Mouse (Mus musculus) CH12.LX (cell line): ENCODE data around the gene Tmem53. TPM values are rescaled to one million over a fixed set of nuclear protein-coding genes. Genes with fewer than 3 reads are reported as not detected.

Experiments
- DNase-seq: peaks from one replicate; pipeline ENCODE4 v3.0.0-alpha.2; 2013; ENCODE audit errors: extremely low read depth
- H3K27ac ChIP-seq: 2 replicates; pipeline ENCODE4 v1.5.1; 2012; ENCODE audit warnings: low read depth, mild to moderate bottlenecking, control low read depth, moderate library complexity; ENCODE audit not compliant: insufficient read depth
- H3K27me3 ChIP-seq: replicated peaks from 2 replicates; pipeline ENCODE3; 2012; ENCODE audit warnings: inconsistent platforms
- H3K36me3 ChIP-seq, 2 experiments: replicated peaks in 1 of 2; 2 replicates each; pipeline versions ENCODE3 to v1.6.1; 2012; ENCODE audit warnings: inconsistent platforms in 1 of 2, low read length in 1 of 2, mild to moderate bottlenecking in 1 of 2, mixed read lengths in 1 of 2, moderate library complexity in 1 of 2; ENCODE audit not compliant: control insufficient read depth in 1 of 2, insufficient read depth in 1 of 2
- H3K4me1 ChIP-seq, 2 experiments: 2 replicates each; pipeline ENCODE4 v1.6.1; 2012; ENCODE audit warnings: inconsistent platforms in 1 of 2, moderate library complexity in 1 of 2; ENCODE audit not compliant: insufficient read depth in 2 of 2, control insufficient read depth in 1 of 2
- H3K4me2 ChIP-seq: 2 replicates; pipeline ENCODE4 v1.6.1; 2012; ENCODE audit warnings: low read depth, mild to moderate bottlenecking, control low read depth; ENCODE audit not compliant: poor library complexity, insufficient read depth, severe bottlenecking
- H3K4me3 ChIP-seq, 3 experiments: fragments of 150-350 bp in 1 of 3; sonication (generic) in 1 of 3; replicated peaks in 1 of 3; 2 replicates each; pipeline versions ENCODE3 to v1.5.1; 2011 to 2012; ENCODE audit warnings: low read depth in 2 of 3, low read length in 2 of 3, mild to moderate bottlenecking in 2 of 3, moderate library complexity in 2 of 3, control low read depth in 1 of 3, improper control_type of control experiment in 1 of 3, inconsistent platforms in 1 of 3, mixed read lengths in 1 of 3; ENCODE audit not compliant: poor library complexity in 1 of 3
- H3K79me2 ChIP-seq: replicated peaks from 2 replicates; pipeline ENCODE4 v1.6.1; 2012; ENCODE audit warnings: mild to moderate bottlenecking, moderate library complexity; ENCODE audit not compliant: control insufficient read depth, poor library complexity, insufficient read depth, severe bottlenecking; ENCODE audit errors: extremely low read depth
- H3K9ac ChIP-seq: 2 replicates; pipeline ENCODE4 v1.6.1; 2012; ENCODE audit warnings: low read depth, mild to moderate bottlenecking, control low read depth, moderate library complexity; ENCODE audit not compliant: insufficient read depth
- H3K9me3 ChIP-seq: replicated peaks from 2 replicates; pipeline ENCODE3; 2012; ENCODE audit warnings: low read length, inconsistent platforms, mixed read lengths
- CHD1 ChIP-seq: IDR thresholded peaks from 2 replicates; pipeline ENCODE4 v1.6.1; 2012; ENCODE audit warnings: low read depth, low read length, improper control_type of control experiment, inconsistent platforms
- CTCF ChIP-seq, 2 experiments: IDR thresholded peaks in 1 of 2; conservative IDR thresholded peaks in 1 of 2; 2 replicates each; pipeline ENCODE4 v1.5.1; 2011 to 2012; ENCODE audit warnings: low read depth in 2 of 2, low read length in 2 of 2, improper control_type of control experiment in 1 of 2, inconsistent platforms in 1 of 2, mild to moderate bottlenecking in 1 of 2, moderate library complexity in 1 of 2
- E2F4 ChIP-seq: IDR thresholded peaks from 2 replicates; pipeline ENCODE4 v1.6.1; 2011; ENCODE audit warnings: low read depth, low read length, improper control_type of control experiment; ENCODE audit not compliant: insufficient replicate concordance
- ELF1 ChIP-seq: IDR thresholded peaks from 2 replicates; pipeline ENCODE4 v1.6.1; 2014; ENCODE audit warnings: low read depth, mild to moderate bottlenecking, inconsistent platforms, low read length, improper control_type of control experiment
- ETS1 ChIP-seq: conservative IDR thresholded peaks from 2 replicates; pipeline ENCODE4 v1.6.1; 2012; ENCODE audit warnings: low read depth, mild to moderate bottlenecking, inconsistent platforms, low read length, improper control_type of control experiment, moderate library complexity
- GABPA ChIP-seq: IDR thresholded peaks from 2 replicates; pipeline ENCODE4 v1.6.1; 2012; ENCODE audit warnings: low read depth, low read length, improper control_type of control experiment, inconsistent platforms; ENCODE audit not compliant: insufficient replicate concordance
- HCFC1 ChIP-seq: IDR thresholded peaks from 2 replicates; pipeline ENCODE4 v1.6.1; 2012; ENCODE audit warnings: low read depth, mild to moderate bottlenecking, inconsistent platforms, low read length, improper control_type of control experiment
- IRF4 ChIP-seq: IDR thresholded peaks from 2 replicates; pipeline ENCODE4 v1.6.1; 2014; ENCODE audit warnings: low read depth, mild to moderate bottlenecking, inconsistent platforms, low read length, improper control_type of control experiment
- JUN ChIP-seq: IDR thresholded peaks from 2 replicates; pipeline ENCODE4 v1.6.1; 2011; ENCODE audit warnings: low read depth, mild to moderate bottlenecking, low read length, improper control_type of control experiment, moderate library complexity; ENCODE audit not compliant: insufficient read depth
- JUND ChIP-seq: conservative IDR thresholded peaks from 2 replicates; pipeline ENCODE4 v1.6.1; 2011; ENCODE audit warnings: low read depth, low read length, improper control_type of control experiment
- KAT2A ChIP-seq: IDR thresholded peaks from 2 replicates; pipeline ENCODE4 v1.6.1; 2012; ENCODE audit warnings: low read length, improper control_type of control experiment, inconsistent platforms; ENCODE audit not compliant: insufficient replicate concordance
- MAFK ChIP-seq: IDR thresholded peaks from 2 replicates; pipeline ENCODE4 v1.6.1; 2011; ENCODE audit warnings: low read length, improper control_type of control experiment; ENCODE audit not compliant: insufficient replicate concordance
- MAX ChIP-seq: IDR thresholded peaks from 2 replicates; pipeline ENCODE4 v1.6.1; 2011; ENCODE audit warnings: low read length, improper control_type of control experiment
- MAZ ChIP-seq: IDR thresholded peaks from 2 replicates; pipeline ENCODE4 v1.6.1; 2012; ENCODE audit warnings: low read depth, mild to moderate bottlenecking, inconsistent platforms, low read length, improper control_type of control experiment, moderate library complexity
- MEF2A ChIP-seq: IDR thresholded peaks from 2 replicates; pipeline ENCODE4 v1.6.1; 2014; ENCODE audit warnings: low read depth, mild to moderate bottlenecking, inconsistent platforms, low read length, improper control_type of control experiment, borderline replicate concordance
- MYC ChIP-seq: IDR thresholded peaks from 2 replicates; pipeline ENCODE4 v1.6.1; 2011; ENCODE audit warnings: low read depth, mild to moderate bottlenecking, improper control_type of control experiment, low read length
- NRF1 ChIP-seq: IDR thresholded peaks from 2 replicates; pipeline ENCODE4 v1.6.1; 2014; ENCODE audit warnings: low read depth, mild to moderate bottlenecking, inconsistent platforms, low read length, improper control_type of control experiment, moderate library complexity
- PAX5 ChIP-seq: IDR thresholded peaks from 2 replicates; pipeline ENCODE4 v1.6.1; 2012; ENCODE audit warnings: low read length, inconsistent platforms, mixed read lengths
- POLR2A ChIP-seq: IDR thresholded peaks from 2 replicates; pipeline ENCODE4 v1.6.1; 2011; ENCODE audit warnings: low read depth, mild to moderate bottlenecking, improper control_type of control experiment, low read length
- POLR2AphosphoS2 ChIP-seq: IDR thresholded peaks from 2 replicates; pipeline ENCODE4 v1.6.1; 2011; ENCODE audit warnings: low read depth, low read length, improper control_type of control experiment
- RAD21 ChIP-seq: IDR thresholded peaks from 2 replicates; pipeline ENCODE4 v1.6.1; 2011; ENCODE audit warnings: low read depth, mild to moderate bottlenecking, low read length, improper control_type of control experiment, moderate library complexity
- RCOR1 ChIP-seq: conservative IDR thresholded peaks from 2 replicates; pipeline ENCODE4 v1.6.1; 2012; ENCODE audit warnings: low read depth, mild to moderate bottlenecking, inconsistent platforms, low read length, improper control_type of control experiment
- SIN3A ChIP-seq: IDR thresholded peaks from 2 replicates; pipeline ENCODE4 v1.6.1; 2012; ENCODE audit warnings: low read length, improper control_type of control experiment, inconsistent platforms
- SMC3 ChIP-seq: IDR thresholded peaks from 2 replicates; pipeline ENCODE4 v1.6.1; 2011; ENCODE audit warnings: low read depth, low read length, improper control_type of control experiment
- TBP ChIP-seq: conservative IDR thresholded peaks from 2 replicates; pipeline ENCODE4 v1.6.1; 2011; ENCODE audit warnings: low read depth, low read length, improper control_type of control experiment
- TCF12 ChIP-seq: IDR thresholded peaks from 2 replicates; pipeline ENCODE4 v1.6.1; 2014; ENCODE audit warnings: low read depth, mild to moderate bottlenecking, inconsistent platforms, low read length, improper control_type of control experiment
- UBTF ChIP-seq: IDR thresholded peaks from 2 replicates; pipeline ENCODE4 v1.6.1; 2012; ENCODE audit warnings: low read depth, mild to moderate bottlenecking, inconsistent platforms, low read length, improper control_type of control experiment, moderate library complexity
- USF2 ChIP-seq: conservative IDR thresholded peaks from 2 replicates; pipeline ENCODE4 v1.6.1; 2011; ENCODE audit warnings: low read depth, low read length, improper control_type of control experiment
- ZC3H11A ChIP-seq: IDR thresholded peaks from 2 replicates; pipeline ENCODE4 v1.6.1; 2012; ENCODE audit warnings: low read depth, mild to moderate bottlenecking, inconsistent platforms, low read length, improper control_type of control experiment
- ZNF384 ChIP-seq: IDR thresholded peaks from 2 replicates; pipeline ENCODE4 v1.6.1; 2012; ENCODE audit warnings: low read depth, low read length, improper control_type of control experiment, inconsistent platforms
- dilution Hi-C: fragments of 300-500 bp; cut with MboI; formaldehyde crosslinking; loops from 2 replicates; pipeline ENCODE4 v1.14.3; 2020; ENCODE audit warnings: low sequenced_read_pairs; ENCODE audit not compliant: extremely low pct_unique_long_range_greater_than_20kb, extremely low pct_ligation_motif_present
- in situ Hi-C: fragments of 300-500 bp; cut with MboI; formaldehyde crosslinking; loops from 3 replicates; pipeline ENCODE4 v1.14.3; 2019; ENCODE audit warnings: low sequenced_read_pairs, low pct_ligation_motif_present, low pct_unique_long_range_greater_than_20kb, mixed read lengths
- polyA plus RNA-seq: library from polyadenylated mRNA; unstranded; fragments of >175 nt; gene quantifications from 2 replicates; pipeline ENCODE4 v1.2.1, GENCODE M21; 2012; ENCODE audit warnings: low read depth; ENCODE audit not compliant: insufficient read length
- total RNA-seq, 2 experiments: library from RNA; depleted of rRNA; stranded (reverse); fragments of 300-350 nt in 1 of 2; fragments of >200 nt in 1 of 2; gene quantifications; 2 replicates each; pipeline ENCODE4 v1.2.3; 2012 to 2014

Gene Tmem53
- total and polyA plus RNA-seq, 3 experiments = 1.1 to 1.4 (median 1.2) TPM

DNA sequence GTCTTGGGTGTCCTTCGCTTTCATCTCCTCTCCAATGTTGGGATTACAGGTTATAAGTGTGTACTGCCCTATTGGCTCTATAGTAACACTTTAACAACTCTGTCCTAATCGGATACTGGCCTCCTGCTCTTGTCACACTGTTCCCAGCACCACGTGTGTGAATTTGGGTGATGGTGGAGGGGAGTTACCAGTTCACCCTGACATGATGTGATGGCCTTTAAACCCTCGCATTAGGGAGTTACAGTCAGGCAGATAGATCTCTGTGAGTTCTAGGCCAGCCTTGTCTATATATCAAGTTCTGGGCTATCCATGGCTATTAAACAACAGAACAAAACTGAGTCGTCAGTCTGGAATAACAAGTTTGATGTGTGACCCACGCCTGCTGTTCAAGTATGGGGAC, 42.2 kb upstream of the Tmem53 start:
- Histone ChIP-seq H3K9ac (no peak overlapping the region), H3K79me2 (no peaks in the 10 kb centered on the region)
- TF ChIP-seq GABPA (no peak), POLR2A (no peak), MAFK (no peak), SIN3A (no peak), E2F4 (no peak), CHD1 (no peak), ZNF384 (no peak)
- TF ChIP-seq, all 38 proteins: peak for 0

DNA sequence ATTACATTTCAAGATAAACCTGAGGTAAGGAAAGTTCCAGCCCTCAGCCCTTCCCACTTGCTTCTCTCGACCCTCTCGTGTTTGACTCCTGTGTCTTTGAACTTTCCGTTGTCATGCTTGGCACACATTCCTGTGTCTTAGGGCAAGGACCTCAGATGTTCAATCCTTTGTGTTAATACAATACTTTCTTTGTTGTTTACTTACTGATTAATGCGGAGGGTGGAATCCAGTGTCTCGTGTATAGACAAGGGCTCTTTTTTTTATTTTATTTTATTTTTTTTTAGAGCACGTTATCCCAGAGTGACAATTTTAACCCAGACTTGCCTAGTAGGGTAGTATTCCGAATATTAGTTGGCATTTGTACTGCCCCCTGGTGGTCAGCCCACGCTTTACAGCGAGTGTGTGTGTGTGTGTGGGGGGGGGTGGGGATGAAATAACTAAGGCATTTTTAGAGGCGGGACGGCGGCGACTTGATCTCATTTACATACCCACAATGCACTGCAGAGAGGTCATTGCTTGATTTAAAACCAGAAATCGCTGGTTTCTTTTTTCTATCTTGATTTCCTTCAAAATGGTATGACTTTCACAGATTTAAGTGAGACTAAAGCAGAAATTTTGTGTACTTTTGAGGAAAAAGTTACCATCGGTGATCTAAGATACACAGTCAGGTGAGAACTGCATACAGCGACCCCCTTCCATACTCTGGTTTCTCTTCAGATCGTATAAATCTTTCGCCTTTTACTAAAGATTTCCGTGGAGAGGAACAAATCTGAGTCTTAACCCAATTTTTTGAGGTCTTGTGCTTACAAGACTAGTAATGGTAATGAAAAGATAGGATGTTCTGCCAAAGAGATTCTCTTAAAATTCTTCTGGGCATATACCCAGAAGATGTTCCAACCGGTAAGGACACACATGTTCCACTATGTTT, 41.3 kb upstream of the Tmem53 start:
- dilution Hi-C loops (no loop called here), in situ Hi-C loops (no loop called here)
- H3K9ac ChIP-seq = no peak overlapping the region
- no peak overlapping the region for H3K27ac ChIP-seq
- no peak overlapping the region for H3K4me2 ChIP-seq
- H3K27me3 ChIP-seq = peaks cover 3% of the 10 kb centered on the region
- no peak overlapping the region for H3K4me3 ChIP-seq
- no peaks in the 10 kb centered on the region for H3K9me3 ChIP-seq
- H3K4me1 ChIP-seq = peaks cover 4 to 14% of the 10 kb centered on the region in 2 experiments; a peak in 3 of 4 replicates
- no peaks in the 10 kb centered on the region for H3K79me2 ChIP-seq
- DNase-seq = peak; percentile 86
- peaks cover 0 to 27% of the 10 kb centered on the region in 2 experiments for H3K36me3 ChIP-seq
- TF ChIP-seq POLR2AphosphoS2 = peak; percentile 99
- TF ChIP-seq RAD21 = no peak; the same call in none of the 2 replicates
- peak; percentile 28; the same call in 1 of the 2 replicates for TF ChIP-seq TCF12
- TF ChIP-seq SIN3A = peak; percentile 83
- peak; percentile 56 for TF ChIP-seq JUND
- TF ChIP-seq RCOR1 = peak; percentile 82
- TF ChIP-seq TBP = peak; percentile 99
- no peak for TF ChIP-seq PAX5
- TF ChIP-seq IRF4 = peak; percentile 44
- peak; percentile 59; the same call in 1 of the 2 replicates for TF ChIP-seq MYC
- TF ChIP-seq MEF2A = 0 out of 2 replicates have a peak, but pooled peaks have one; percentile 7
- peak; percentile 87 for TF ChIP-seq ETS1
- no peak for TF ChIP-seq NRF1
- TF ChIP-seq ZNF384 = peak; percentile 44; the same call in 1 of the 2 replicates
- no peak for TF ChIP-seq JUN
- TF ChIP-seq USF2 = no peak; the same call in 1 of the 2 replicates
- no peak for TF ChIP-seq ELF1
- TF ChIP-seq POLR2A = peak; percentile 91
- TF ChIP-seq ZC3H11A = no peak
- TF ChIP-seq HCFC1 = peak; percentile 72
- TF ChIP-seq MAX = no peak
- peak; percentile 39 to 63; a peak in 3 of 4 replicates for TF ChIP-seq CTCF (conservative IDR thresholded peaks at IDR 0.05 in 1 of 2, IDR thresholded peaks at IDR 0.05 in 1 of 2; ENCODE audit: low read depth in 2 of 2, low read length in 2 of 2)
- TF ChIP-seq SMC3 = peak; percentile 19; the same call in 1 of the 2 replicates
- no peak for TF ChIP-seq MAZ
- TF ChIP-seq KAT2A = no peak
- TF ChIP-seq UBTF = no peak

More for the DNA sequence above, 42.2 kb upstream of the Tmem53 start:
- Histone ChIP-seq H3K27ac (no peak overlapping the region), H3K9me3 (no peaks in the 10 kb centered on the region), H3K36me3 (peaks cover 0 to 30% of the 10 kb centered on the region in 2 experiments), H3K4me3 (no peak overlapping the region), H3K4me1 (peaks cover 4 to 14% of the 10 kb centered on the region in 2 experiments; a peak in 3 of 4 replicates), H3K4me2 (no peak overlapping the region), H3K27me3 (no peaks in the 10 kb centered on the region)
- dilution Hi-C loops (no loop called here), in situ Hi-C loops (no loop called here)
- no peak for DNase-seq
